Mouse (Mus musculus) bone marrow macrophage, adult 2 months (primary cell): Measurements from ENCODE around the gene Gsdmc4.
"Not testable (repeated sequence)": the region's sequence is repeated elsewhere in the genome, so short reads cannot be mapped to it uniquely, and the experiment has no call there.

Source experiments
- CTCF ChIP-seq: IDR thresholded peaks from 2 replicates; pipeline ENCODE4 v1.5.1; 2012; ENCODE audit warnings: low read depth, mild to moderate bottlenecking, low read length, moderate library complexity
- POLR2A ChIP-seq: IDR thresholded peaks from 2 replicates; pipeline ENCODE4 v1.6.1; 2012; ENCODE audit warnings: mild to moderate bottlenecking, low read depth, low read length, borderline replicate concordance

DNA sequence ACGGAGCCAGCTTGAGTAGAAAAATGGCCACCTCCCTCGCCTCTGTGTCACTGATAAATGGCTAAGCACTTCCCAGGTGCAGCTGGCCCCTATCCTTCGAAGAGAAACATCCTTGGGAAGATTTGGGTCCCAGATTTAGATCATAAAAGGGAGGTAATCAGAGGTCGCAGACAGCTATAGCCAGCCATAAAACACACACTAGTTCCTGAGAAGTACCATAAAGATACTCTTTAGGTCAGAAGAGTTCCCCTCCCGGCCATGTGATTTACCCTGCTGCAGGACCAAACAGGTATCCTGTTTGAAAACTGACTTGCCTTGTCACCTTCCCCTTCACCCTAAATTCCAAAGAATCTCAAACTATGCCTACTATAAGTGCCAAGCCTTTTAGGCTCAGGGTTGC is 24.1 kb downstream of the Gsdmc4 start:
- not testable (repeated sequence) for TF ChIP-seq CTCF, POLR2A
